ENCODE assay signal across 28 mouse cellular contexts in genomic region chr14:77529201-77529600, GRCm38 (mm10).
DNase-seq lines count a peak whose midpoint lies in the region; ATAC-seq and TF ChIP-seq lines count a peak whose summit lies in the region.
"Had no signal": no experiment of that assay in that cellular context is flagged by ENCODE, and none has a peak within 500 bp of the region (broad histone marks: within the 10 kb centered on the region; RNA-seq: fewer than 3 reads in every experiment).

No protein-coding gene starts in this region.

- no peak overlapping the region for H3K4me2 ChIP-seq in hindbrain, postnatal 0 days (ENCODE audit: low read depth, low read length)
- no peak overlapping the region for H3K4me2 ChIP-seq in hindbrain, embryonic 16.5 days (ENCODE audit: low read length)
- H3K4me2 ChIP-seq in midbrain, postnatal 0 days (ENCODE audit: low read depth, low read length, poor library complexity, severe bottlenecking) = no peak overlapping the region
- no peak overlapping the region for H3K4me2 ChIP-seq in midbrain, embryonic 13.5 days (replicated peaks)
- H3K4me2 ChIP-seq: embryonic facial prominence, embryonic 13.5 days; forebrain, embryonic 15.5 days; limb, embryonic 12.5 days; liver, embryonic 15.5 days; lung, embryonic 14.5 days; midbrain, embryonic 12.5 days had no signal

- no peak overlapping the region for H3K27ac ChIP-seq in hindbrain, postnatal 0 days
- no peak overlapping the region for H3K27ac ChIP-seq in hindbrain, embryonic 16.5 days (ENCODE audit: low read depth, low read length)
- no peak overlapping the region for H3K27ac ChIP-seq in midbrain, postnatal 0 days (ENCODE audit: low read depth, low read length)
- H3K27ac ChIP-seq in midbrain, embryonic 13.5 days = no peak overlapping the region
- H3K27ac ChIP-seq: embryonic facial prominence, embryonic 13.5 days; forebrain, embryonic 10.5 days; forebrain, embryonic 15.5 days; hindbrain, embryonic 10.5 days; limb, embryonic 12.5 days; liver, embryonic 15.5 days; midbrain, embryonic 12.5 days; stomach, postnatal 0 days had no signal

- 0 out of 2 replicates have a peak, but pooled peaks cover 3% of the 10 kb centered on the region for H3K4me1 ChIP-seq in hindbrain, postnatal 0 days (ENCODE audit: insufficient read depth, low read length)
- H3K4me1 ChIP-seq in hindbrain, embryonic 16.5 days (ENCODE audit: control insufficient read depth, insufficient read depth, low read depth, low read length) = no peaks in the 10 kb centered on the region; the same call in 1 of the 2 replicates
- H3K4me1 ChIP-seq in midbrain, postnatal 0 days (ENCODE audit: insufficient read depth, low read length) = no peaks in the 10 kb centered on the region
- H3K4me1 ChIP-seq in midbrain, embryonic 13.5 days (replicated peaks) = peaks cover 1% of the 10 kb centered on the region; the same call in 1 of the 2 replicates
- H3K4me1 ChIP-seq: embryonic facial prominence, embryonic 13.5 days; hindbrain, embryonic 10.5 days; limb, embryonic 12.5 days; liver, embryonic 15.5 days; midbrain, embryonic 12.5 days had no signal

- peak; percentile 55; the same call in 1 of the 2 replicates for ATAC-seq in hindbrain, postnatal 0 days
- ATAC-seq in hindbrain, embryonic 16.5 days = no peak
- no peak for ATAC-seq in midbrain, postnatal 0 days (ENCODE audit: low FRiP score)
- ATAC-seq in midbrain, embryonic 13.5 days = no peak
- ATAC-seq in megakaryocyte progenitor cell, adult 5-6 weeks (replicated peaks; ENCODE audit: poor library complexity) = no peak
- ATAC-seq: forebrain, embryonic 15.5 days; Patski had no signal

- peak; percentile 56 to 75 for DNase-seq in cerebellum, postnatal 10 days
- no peak for DNase-seq in cerebellum, adult 8-10 months
- DNase-seq in hindbrain, postnatal 0 days (ENCODE audit: low spot score) = peak; percentile 51
- DNase-seq in midbrain, postnatal 0 days (ENCODE audit: low spot score) = peak; percentile 56
- DNase-seq in kidney, adult 9 months = no peak
- DNase-seq: adrenal gland, postnatal 14 days; cerebellum, adult 9-10 months; heart, postnatal 14 days; kidney, adult 18-20 months; kidney, postnatal 4 days; lung, embryonic 14.5 days; lung, postnatal 14 days; right cerebral cortex, postnatal 4 days; thymus, adult 18-20 months; thymus, postnatal 36 days had no signal

- H3K36me3 ChIP-seq in hindbrain, postnatal 0 days (ENCODE audit: insufficient read depth, low read length) = no peaks in the 10 kb centered on the region
- no peaks in the 10 kb centered on the region for H3K36me3 ChIP-seq in hindbrain, embryonic 16.5 days (ENCODE audit: control insufficient read depth, insufficient read depth, low read length)
- H3K36me3 ChIP-seq in midbrain, postnatal 0 days (ENCODE audit: insufficient read depth, low read length) = no peaks in the 10 kb centered on the region
- H3K36me3 ChIP-seq in midbrain, embryonic 13.5 days = no peaks in the 10 kb centered on the region
- H3K36me3 ChIP-seq: embryonic facial prominence, embryonic 13.5 days; forebrain, embryonic 10.5 days; forebrain, embryonic 15.5 days; hindbrain, embryonic 10.5 days; limb, embryonic 12.5 days; liver, embryonic 15.5 days; midbrain, embryonic 12.5 days had no signal

- no peak overlapping the region for H3K9ac ChIP-seq in hindbrain, postnatal 0 days (replicated peaks; ENCODE audit: low read length)
- H3K9ac ChIP-seq in hindbrain, embryonic 16.5 days (ENCODE audit: low read depth, low read length) = no peak overlapping the region
- H3K9ac ChIP-seq in midbrain, postnatal 0 days (replicated peaks; ENCODE audit: low read length, poor library complexity, severe bottlenecking) = no peak overlapping the region
- no peak overlapping the region for H3K9ac ChIP-seq in midbrain, embryonic 13.5 days (replicated peaks)
- H3K9ac ChIP-seq: embryonic facial prominence, embryonic 13.5 days; forebrain, embryonic 15.5 days; limb, embryonic 12.5 days; liver, embryonic 15.5 days; lung, embryonic 14.5 days; midbrain, embryonic 12.5 days had no signal

- no peak overlapping the region for H3K4me3 ChIP-seq in hindbrain, postnatal 0 days (ENCODE audit: low read length)
- H3K4me3 ChIP-seq in hindbrain, embryonic 16.5 days (ENCODE audit: low read length) = no peak overlapping the region
- no peak overlapping the region for H3K4me3 ChIP-seq in midbrain, postnatal 0 days (ENCODE audit: low read depth, low read length)
- H3K4me3 ChIP-seq in midbrain, embryonic 13.5 days (replicated peaks) = no peak overlapping the region
- H3K4me3 ChIP-seq: embryonic facial prominence, embryonic 13.5 days; forebrain, embryonic 10.5 days; forebrain, embryonic 15.5 days; hindbrain, embryonic 10.5 days; limb, embryonic 12.5 days; liver, embryonic 15.5 days; midbrain, embryonic 12.5 days had no signal

- TF ChIP-seq CTCF in hindbrain, postnatal 0 days (IDR thresholded peaks at IDR 0.05; ENCODE audit: low read depth) = no peak
- TF ChIP-seq CTCF in midbrain, postnatal 0 days (IDR thresholded peaks at IDR 0.05) = no peak

- no peaks in the 10 kb centered on the region for H3K9me3 ChIP-seq in hindbrain, postnatal 0 days (ENCODE audit: low read length)
- H3K9me3 ChIP-seq in hindbrain, embryonic 16.5 days (ENCODE audit: control insufficient read depth, low read length) = no peaks in the 10 kb centered on the region
- no peaks in the 10 kb centered on the region for H3K9me3 ChIP-seq in midbrain, postnatal 0 days (ENCODE audit: low read length)
- no peaks in the 10 kb centered on the region for H3K9me3 ChIP-seq in midbrain, embryonic 13.5 days
- H3K9me3 ChIP-seq: embryonic facial prominence, embryonic 13.5 days; forebrain, embryonic 10.5 days; forebrain, embryonic 15.5 days; hindbrain, embryonic 10.5 days; limb, embryonic 12.5 days; liver, embryonic 15.5 days; midbrain, embryonic 12.5 days had no signal

- no peaks in the 10 kb centered on the region for H3K27me3 ChIP-seq in hindbrain, postnatal 0 days (ENCODE audit: insufficient read depth, low read length)
- H3K27me3 ChIP-seq in hindbrain, embryonic 16.5 days (replicated peaks; ENCODE audit: control insufficient read depth, insufficient read depth, low read length) = no peaks in the 10 kb centered on the region
- no peaks in the 10 kb centered on the region for H3K27me3 ChIP-seq in midbrain, postnatal 0 days (ENCODE audit: insufficient read depth, low read length)
- H3K27me3 ChIP-seq in midbrain, embryonic 13.5 days = no peaks in the 10 kb centered on the region
- H3K27me3 ChIP-seq: CH12.LX; embryonic facial prominence, embryonic 13.5 days; forebrain, embryonic 15.5 days; limb, embryonic 12.5 days; liver, embryonic 15.5 days; midbrain, embryonic 12.5 days; Patski had no signal

- WGBS in hindbrain, postnatal 0 days = 61% methylated on average over 9 of the region's 9 CpGs
- 63% methylated on average over 9 of the region's 9 CpGs for WGBS in hindbrain, embryonic 16.5 days
- WGBS in midbrain, postnatal 0 days = 75% methylated on average over 9 of the region's 9 CpGs
- 73% methylated on average over 9 of the region's 9 CpGs for WGBS in midbrain, embryonic 13.5 days

Comparison
In these comparisons a context has a peak if more than half of its experiments do, and no peak if none do; other contexts are left out.
1. DNase-seq: peak in cerebellum, postnatal 10 days (2 of 2), hindbrain, postnatal 0 days (single experiment) and midbrain, postnatal 0 days (single experiment); none in cerebellum, adult 8-10 months (single experiment) and kidney, adult 9 months (single experiment).